Mouse (Mus musculus) adipocyte (in vitro differentiated cells): ENCODE measurements at regions not wholly inside any gene's neighbourhood (a gene's known extent, or its start where the extent isn't known, plus 50 kb on each side); places are given as distances from the start of the nearest gene placed in this dataset.

Experiments
- DNase-seq: peaks from one replicate; pipeline ENCODE4 v3.0.0-alpha.2; 2016; ENCODE audit warnings: low spot score

- DNase-seq = peak; percentile 12
These were observed 204.9 kb upstream of the Nr3c2 start for GRCm38 (mm10) chr8:76694187-76694827.
